Mouse (Mus musculus): ENCODE results near the gene Xpnpep3. TPM values are rescaled to one million over a fixed set of nuclear protein-coding genes. Genes with fewer than 3 reads are reported as not detected.

Gene Xpnpep3
- polyA plus RNA-seq (2015; fragmentation: Nextera tagmentation; extraction: Ambion mirVana) = 11.4 and 12.9 TPM in 2 replicates

GRCm38 (mm10) chr15:81399638-81400315 is at the start of gene Xpnpep3, which contains the start of gene St13:
TSS of gene Xpnpep3 (plus strand) at chr15:81400138.
TSS of gene St13 (minus strand) at chr15:81400077.
- Histone ChIP-seq H3K27me3 (no peaks in the 10 kb centered on the region), H3K27ac (replicated peaks) (peak within 1 kb of the TSS; percentile 96), H3K36me3 (no peaks in the 10 kb centered on the region), H3K4me2 (replicated peaks) (peak within 1 kb of the TSS; percentile 75), H3K9ac (peak within 1 kb of the TSS; percentile 97), H3K4me1 (peaks cover 26% of the 10 kb centered on the region), H3K9me3 (replicated peaks) (no peaks in the 10 kb centered on the region), H3K4me3 (replicated peaks) (peak within 1 kb of the TSS; percentile 95)
- under 1% methylated on average over 50 of the region's 50 CpGs for WGBS
- ATAC-seq (ENCODE audit: insufficient number of reproducible peaks, low FRiP score, low TSS enrichment, low read depth) = peak; percentile 99

- ATAC-seq (ENCODE audit: insufficient number of reproducible peaks, low FRiP score, low TSS enrichment, low read depth) = no peak
- H3K27me3 ChIP-seq = no peaks in the 10 kb centered on the region
- no peak overlapping the region for H3K9ac ChIP-seq
- H3K4me1 ChIP-seq = peaks cover 17% of the 10 kb centered on the region
- H3K4me3 ChIP-seq (replicated peaks) = no peak overlapping the region
- H3K9me3 ChIP-seq (replicated peaks) = no peaks in the 10 kb centered on the region
- H3K36me3 ChIP-seq = 0 out of 2 replicates have a peak, but pooled peaks cover 3% of the 10 kb centered on the region
- peak overlapping the region; percentile 22 for H3K27ac ChIP-seq (replicated peaks)
- 53% methylated on average over 1 of the region's 1 CpGs for WGBS
- no peak overlapping the region for H3K4me2 ChIP-seq (replicated peaks)
These were observed 49.5 kb upstream of the Xpnpep3 start for GRCm38 (mm10) chr15:81350401-81350800.

DNA sequence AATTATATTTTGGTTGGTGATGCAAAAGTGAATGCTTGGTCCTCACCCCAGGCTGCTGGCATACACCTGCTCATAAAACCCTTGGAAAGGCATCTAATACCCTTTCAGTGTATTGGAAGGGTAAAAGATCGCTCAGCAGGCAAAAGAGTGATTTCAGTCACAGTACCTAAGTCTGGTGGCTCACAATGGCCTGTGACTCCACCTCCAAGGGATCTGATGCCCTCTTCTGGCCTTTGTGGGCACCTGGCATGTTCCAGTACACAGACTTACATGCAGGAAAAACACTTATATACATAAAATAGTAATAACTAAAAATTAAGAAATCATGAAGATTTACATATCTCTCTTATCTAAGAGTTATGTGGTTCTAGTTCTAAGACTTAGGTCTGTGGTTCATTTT is 47.3 kb upstream of the Xpnpep3 start:
- Histone ChIP-seq H3K36me3 (0 out of 2 replicates have a peak, but pooled peaks cover 3% of the 10 kb centered on the region), H3K4me3 (replicated peaks) (no peak overlapping the region), H3K9me3 (replicated peaks) (no peaks in the 10 kb centered on the region), H3K27ac (replicated peaks) (no peak overlapping the region), H3K27me3 (no peaks in the 10 kb centered on the region), H3K4me2 (replicated peaks) (no peak overlapping the region), H3K4me1 (peaks cover 13% of the 10 kb centered on the region), H3K9ac (no peak overlapping the region)
- no peak for ATAC-seq (ENCODE audit: insufficient number of reproducible peaks, low FRiP score, low TSS enrichment, low read depth)
- 76% methylated on average over 1 of the region's 1 CpGs for WGBS

GRCm38 (mm10) chr15:81355146-81355761 is 44.7 kb upstream of the Xpnpep3 start:
- Histone ChIP-seq H3K4me1 (peaks cover 13% of the 10 kb centered on the region; the same call in 1 of the 2 replicates), H3K9ac (no peak overlapping the region), H3K27ac (replicated peaks) (no peak overlapping the region), H3K4me3 (replicated peaks) (no peak overlapping the region), H3K4me2 (replicated peaks) (no peak overlapping the region), H3K27me3 (no peaks in the 10 kb centered on the region), H3K9me3 (replicated peaks) (no peaks in the 10 kb centered on the region), H3K36me3 (0 out of 2 replicates have a peak, but pooled peaks cover 3% of the 10 kb centered on the region)
- 63% methylated on average over 3 of the region's 3 CpGs for WGBS
- ATAC-seq (ENCODE audit: insufficient number of reproducible peaks, low FRiP score, low TSS enrichment, low read depth) = no peak

- Histone ChIP-seq H3K4me1 (peaks cover 23% of the 10 kb centered on the region), H3K27me3 (no peaks in the 10 kb centered on the region), H3K27ac (replicated peaks) (peak overlapping the region; percentile 59; the same call in 1 of the 2 replicates), H3K4me2 (replicated peaks) (0 out of 2 replicates have a peak overlapping the region, but pooled peaks have one; percentile 4), H3K9ac (no peak overlapping the region), H3K36me3 (0 out of 2 replicates have a peak, but pooled peaks cover 3% of the 10 kb centered on the region), H3K9me3 (replicated peaks) (no peaks in the 10 kb centered on the region), H3K4me3 (replicated peaks) (no peak overlapping the region)
- WGBS = 46% methylated on average over 5 of the region's 5 CpGs
- no peak for ATAC-seq (ENCODE audit: insufficient number of reproducible peaks, low FRiP score, low TSS enrichment, low read depth)
These were observed 43.0 kb upstream of the Xpnpep3 start for GRCm38 (mm10) chr15:81356946-81357345.

DNA sequence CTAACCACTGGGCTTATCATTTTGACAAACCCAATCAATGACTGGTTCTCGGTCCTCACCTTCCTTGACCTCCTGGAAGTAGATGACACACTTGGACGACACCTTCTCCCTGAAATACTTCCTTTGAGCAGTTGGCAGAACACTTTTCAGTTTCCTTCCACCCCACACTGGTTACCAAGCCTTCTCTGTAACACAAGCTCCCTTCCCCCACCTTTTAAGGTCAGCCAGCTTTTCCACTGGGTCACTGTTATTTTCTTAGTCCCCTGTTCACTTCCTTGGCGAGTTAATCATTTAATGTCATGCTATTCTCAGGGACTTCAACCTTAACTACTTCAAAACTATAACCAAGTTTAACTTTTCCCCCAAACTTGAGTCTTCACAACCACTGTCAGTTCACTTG is 41.0 kb upstream of the Xpnpep3 start:
- Histone ChIP-seq H3K9me3 (replicated peaks) (no peaks in the 10 kb centered on the region), H3K9ac (no peak overlapping the region), H3K27ac (replicated peaks) (no peak overlapping the region), H3K4me2 (replicated peaks) (no peak overlapping the region), H3K36me3 (peaks cover 15% of the 10 kb centered on the region), H3K4me3 (replicated peaks) (no peak overlapping the region), H3K27me3 (no peaks in the 10 kb centered on the region), H3K4me1 (peaks cover 23% of the 10 kb centered on the region)
- WGBS = 82% methylated on average over 3 of the region's 3 CpGs
- no peak for ATAC-seq (ENCODE audit: insufficient number of reproducible peaks, low FRiP score, low TSS enrichment, low read depth)

GRCm38 (mm10) chr15:81359421-81359820 is 40.5 kb upstream of the Xpnpep3 start:
- ATAC-seq (ENCODE audit: insufficient number of reproducible peaks, low FRiP score, low TSS enrichment, low read depth) = no peak
- no peak overlapping the region for H3K27ac ChIP-seq (replicated peaks)
- no peaks in the 10 kb centered on the region for H3K27me3 ChIP-seq
- no peak overlapping the region for H3K9ac ChIP-seq
- H3K36me3 ChIP-seq = peaks cover 13% of the 10 kb centered on the region
- H3K9me3 ChIP-seq (replicated peaks) = no peaks in the 10 kb centered on the region
- 78% methylated on average over 5 of the region's 5 CpGs for WGBS
- H3K4me3 ChIP-seq (replicated peaks) = peak overlapping the region; percentile 71
- H3K4me2 ChIP-seq (replicated peaks) = peak overlapping the region; percentile 69
- H3K4me1 ChIP-seq = peaks cover 23% of the 10 kb centered on the region

DNA sequence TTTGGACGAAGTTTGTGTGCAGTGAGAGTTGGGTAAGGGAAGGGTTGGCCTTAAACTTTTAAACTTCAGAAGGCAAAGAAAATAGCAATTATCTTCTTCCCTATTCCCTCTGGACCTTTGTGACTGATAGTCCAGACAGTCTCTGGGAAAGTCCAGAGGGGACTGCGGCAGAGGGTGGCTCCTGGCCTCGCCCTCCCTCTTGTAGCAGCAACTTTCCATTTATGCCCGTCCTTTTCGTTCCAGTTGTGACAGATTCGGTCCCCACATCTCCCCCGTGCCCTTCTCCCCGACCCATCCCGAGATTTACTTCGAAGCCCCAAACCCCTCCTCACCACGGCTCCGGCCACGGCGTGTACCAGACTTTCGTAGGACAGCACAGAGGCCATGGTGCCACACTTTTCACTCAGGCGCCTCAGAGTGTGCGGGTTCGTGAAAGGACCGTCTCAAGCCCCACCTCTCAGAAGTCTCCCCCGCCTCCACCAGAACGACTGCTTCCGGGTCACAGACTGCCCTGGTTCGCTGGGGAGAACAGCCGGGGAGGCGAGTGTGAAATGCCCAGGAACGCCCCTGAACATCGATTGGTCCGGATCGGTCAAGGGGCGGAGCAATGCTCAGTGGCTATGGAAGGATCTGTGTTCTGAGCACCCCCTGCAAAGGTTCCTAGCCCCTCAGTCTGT is 39.5 kb upstream of the Xpnpep3 start, which contains the start of gene Slc25a17:
Gene Slc25a17, minus strand, starts transcription at position 468 of the 677 bp plus-strand sequence.
- H3K4me1 ChIP-seq = peaks cover 23% of the 10 kb centered on the region
- under 1% methylated on average over 30 of the region's 30 CpGs for WGBS
- H3K9ac ChIP-seq = peak within 1 kb of the TSS; percentile 66
- ATAC-seq (ENCODE audit: insufficient number of reproducible peaks, low FRiP score, low TSS enrichment, low read depth) = peak; percentile 99
- H3K27ac ChIP-seq (replicated peaks) = peak within 1 kb of the TSS; percentile 91
- H3K36me3 ChIP-seq = peaks cover 18% of the 10 kb centered on the region
- peak within 1 kb of the TSS; percentile 71 for H3K4me3 ChIP-seq (replicated peaks)
- no peaks in the 10 kb centered on the region for H3K27me3 ChIP-seq
- no peaks in the 10 kb centered on the region for H3K9me3 ChIP-seq (replicated peaks)
- H3K4me2 ChIP-seq (replicated peaks) = peak within 1 kb of the TSS; percentile 69

GRCm38 (mm10) chr15:81361022-81361404 is 38.9 kb upstream of the Xpnpep3 start:
- peak overlapping the region; percentile 69 for H3K4me2 ChIP-seq (replicated peaks)
- peaks cover 23% of the 10 kb centered on the region for H3K36me3 ChIP-seq
- H3K9me3 ChIP-seq (replicated peaks) = no peaks in the 10 kb centered on the region
- H3K27ac ChIP-seq (replicated peaks) = peak overlapping the region; percentile 91
- ATAC-seq (ENCODE audit: insufficient number of reproducible peaks, low FRiP score, low TSS enrichment, low read depth) = peak; percentile 66
- no peaks in the 10 kb centered on the region for H3K27me3 ChIP-seq
- peak overlapping the region; percentile 71 for H3K4me3 ChIP-seq (replicated peaks)
- no peak overlapping the region for H3K9ac ChIP-seq
- 32% methylated on average over 6 of the region's 6 CpGs for WGBS
- H3K4me1 ChIP-seq = peaks cover 23% of the 10 kb centered on the region

- Histone ChIP-seq H3K27me3 (no peaks in the 10 kb centered on the region), H3K4me1 (peaks cover 23% of the 10 kb centered on the region), H3K9ac (no peak overlapping the region), H3K4me2 (replicated peaks) (peak overlapping the region; percentile 69), H3K27ac (replicated peaks) (peak overlapping the region; percentile 91), H3K4me3 (replicated peaks) (peak overlapping the region; percentile 71), H3K9me3 (replicated peaks) (no peaks in the 10 kb centered on the region), H3K36me3 (peaks cover 28% of the 10 kb centered on the region)
- WGBS = 39% methylated on average over 10 of the region's 10 CpGs
- ATAC-seq (ENCODE audit: insufficient number of reproducible peaks, low FRiP score, low TSS enrichment, low read depth) = no peak
These were observed 38.4 kb upstream of the Xpnpep3 start for GRCm38 (mm10) chr15:81361417-81362015.

- ATAC-seq (ENCODE audit: insufficient number of reproducible peaks, low FRiP score, low TSS enrichment, low read depth) = no peak
- Histone ChIP-seq H3K27me3 (no peaks in the 10 kb centered on the region), H3K9ac (no peak overlapping the region), H3K27ac (replicated peaks) (no peak overlapping the region), H3K9me3 (replicated peaks) (no peaks in the 10 kb centered on the region), H3K4me3 (replicated peaks) (no peak overlapping the region), H3K4me2 (replicated peaks) (no peak overlapping the region), H3K4me1 (peaks cover 23% of the 10 kb centered on the region), H3K36me3 (peaks cover 37% of the 10 kb centered on the region)
- WGBS = 56% methylated on average over 1 of the region's 1 CpGs
These were observed 37.4 kb upstream of the Xpnpep3 start for GRCm38 (mm10) chr15:81362501-81362900.
